Mouse (Mus musculus) myocyte (in vitro differentiated cells): ENCODE results near the gene Tmem238l. TPM values are rescaled to one million over a fixed set of nuclear protein-coding genes. Genes with fewer than 3 reads are reported as not detected.

Experiments used
- H3K27me3 ChIP-seq: one replicate; pipeline ENCODE4 v1.6.1; 2011; ENCODE audit not compliant: control insufficient read depth, insufficient read depth, insufficient read length
- H3K36me3 ChIP-seq: one replicate; pipeline ENCODE4 v1.6.1; 2011; ENCODE audit not compliant: control insufficient read depth, insufficient read depth
- H3K4me2 ChIP-seq: one replicate; pipeline ENCODE4 v1.6.1; 2011; ENCODE audit warnings: low read depth, control low read depth
- H3K4me3 ChIP-seq: one replicate; pipeline ENCODE4 v1.5.1; 2011; ENCODE audit warnings: mild to moderate bottlenecking, control low read depth, moderate library complexity
- H3K79me2 ChIP-seq: one replicate; pipeline ENCODE4 v1.6.1; 2011; ENCODE audit not compliant: control insufficient read depth, insufficient read depth
- H3ac ChIP-seq: one replicate; pipeline ENCODE4 v1.6.1; 2011; ENCODE audit not compliant: control insufficient read depth, insufficient read length
- CEBPB ChIP-seq: IDR thresholded peaks from 2 replicates; pipeline ENCODE4 v1.6.1; 2011; ENCODE audit warnings: mild to moderate bottlenecking, moderate library complexity; ENCODE audit not compliant: poor library complexity, insufficient read depth, severe bottlenecking
- E2F4 ChIP-seq: IDR thresholded peaks from one replicate; pipeline ENCODE4 v1.6.1; 2011; ENCODE audit warnings: mild to moderate bottlenecking, control low read depth, moderate library complexity; ENCODE audit not compliant: insufficient read depth
- MAX ChIP-seq: IDR thresholded peaks from one replicate; pipeline ENCODE4 v1.6.1; 2011; ENCODE audit warnings: low read depth, mild to moderate bottlenecking, control low read depth
- MYOD1 ChIP-seq, 3 experiments: IDR thresholded peaks; one replicate each; pipeline ENCODE4 v1.6.1; 2011; ENCODE audit warnings: control low read depth in 2 of 3, low read depth in 2 of 3, mild to moderate bottlenecking in 2 of 3, moderate library complexity in 1 of 3; ENCODE audit not compliant: insufficient read length in 2 of 3, control insufficient read depth in 1 of 3
- MYOG ChIP-seq, 3 experiments: IDR thresholded peaks; one replicate each; pipeline ENCODE4 v1.6.1; 2011; ENCODE audit warnings: control low read depth in 2 of 3, low read depth in 2 of 3, mild to moderate bottlenecking in 2 of 3; ENCODE audit not compliant: insufficient read length in 2 of 3, control insufficient read depth in 1 of 3, insufficient read depth in 1 of 3
- POLR2A ChIP-seq: IDR thresholded peaks from one replicate; pipeline ENCODE4 v1.6.1; 2011; ENCODE audit warnings: low read depth, mild to moderate bottlenecking, control low read depth, moderate library complexity; ENCODE audit not compliant: insufficient read length
- POLR2AphosphoS2 ChIP-seq: IDR thresholded peaks from one replicate; pipeline ENCODE4 v1.6.1; 2011; ENCODE audit warnings: low read depth, control low read depth; ENCODE audit not compliant: insufficient read length
- REST ChIP-seq: IDR thresholded peaks from one replicate; pipeline ENCODE4 v1.6.1; 2011; ENCODE audit warnings: mild to moderate bottlenecking, control low read depth, moderate library complexity; ENCODE audit not compliant: insufficient read depth, insufficient read length
- SRF ChIP-seq: IDR thresholded peaks from one replicate; pipeline ENCODE4 v1.6.1; 2011; ENCODE audit warnings: low read depth; ENCODE audit not compliant: control insufficient read depth, insufficient read length
- TCF12 ChIP-seq: IDR thresholded peaks from one replicate; pipeline ENCODE4 v1.6.1; 2011; ENCODE audit warnings: mild to moderate bottlenecking, control low read depth; ENCODE audit not compliant: poor library complexity, insufficient read depth, severe bottlenecking
- TCF3 ChIP-seq: IDR thresholded peaks from one replicate; pipeline ENCODE4 v1.6.1; 2011; ENCODE audit warnings: low read depth, control low read depth; ENCODE audit not compliant: insufficient read length
- USF1 ChIP-seq: IDR thresholded peaks from one replicate; pipeline ENCODE4 v1.6.1; 2011; ENCODE audit warnings: low read depth, mild to moderate bottlenecking, control low read depth, moderate library complexity
- polyA plus RNA-seq: library from polyadenylated mRNA; unstranded; fragments of >200 nt; fragmentation: generic; extraction: Trizol; gene quantifications from one replicate; pipeline ENCODE4 v1.2.1, GENCODE M21; 2012; ENCODE audit warnings: missing spikeins

Tmem238l gene
- not detected for polyA plus RNA-seq

DNA sequence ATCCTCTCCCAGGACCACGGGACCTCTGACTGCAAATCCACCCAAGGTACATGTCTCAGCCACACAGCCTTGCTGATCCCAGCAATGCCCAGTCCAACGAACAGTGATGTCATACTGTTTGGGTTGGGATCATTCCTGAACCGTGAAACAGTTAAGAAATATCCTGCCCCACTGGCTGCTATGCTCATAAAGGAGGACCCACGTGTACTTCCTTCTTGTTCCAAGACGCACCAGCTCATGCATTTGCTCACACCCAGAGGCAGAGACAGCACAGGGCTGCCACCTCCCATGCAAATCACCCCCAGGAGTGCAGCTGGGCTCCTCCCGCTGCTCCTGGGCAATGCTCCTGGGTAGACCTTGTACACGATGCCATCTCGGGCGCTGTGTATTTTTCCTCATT is at the start of gene Tmem238l:
Tmem238l (plus strand) TSS at position 336 of the 400 bp plus-strand sequence.
- Histone ChIP-seq H3K36me3 (no peaks in the 10 kb centered on the region), H3K4me3 (no peak within 1 kb of the TSS)

DNA sequence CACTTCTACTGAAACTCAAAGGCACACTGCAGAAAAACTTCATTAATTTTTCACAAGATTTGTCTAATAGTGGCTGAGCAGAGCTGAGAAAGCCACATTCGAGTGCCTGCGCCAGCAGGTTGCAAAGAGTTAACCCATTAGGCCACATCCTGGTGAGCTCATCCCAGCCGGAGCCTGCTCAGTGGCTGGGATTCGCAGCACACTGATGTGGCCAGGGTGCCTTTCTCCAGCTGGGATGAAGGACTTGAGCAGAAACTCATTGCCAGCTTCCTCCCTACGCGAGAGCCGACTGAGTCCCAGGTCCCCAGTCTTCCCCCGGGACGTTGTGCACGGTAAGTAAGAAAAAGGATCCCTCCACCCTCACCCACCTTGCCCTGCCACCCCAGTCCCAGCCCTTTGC is 44.6 kb upstream of the Tmem238l start, which contains the start of gene Pirt:
Pirt (plus strand) TSS at position 171 of the 400 bp plus-strand sequence.
- Histone ChIP-seq H3K4me2 (no peak within 1 kb of the TSS), H3ac (no peak within 1 kb of the TSS)
- TF ChIP-seq MAX (no peak), USF1 (no peak), POLR2A (no peak), MYOD1 (IDR thresholded peaks at IDR 0.05; ENCODE audit: control insufficient read depth in 1 of 3, insufficient read length in 2 of 3, low read depth in 2 of 3) (no peak), TCF12 (no peak), CEBPB (no peak)

More for the DNA sequence above, at the start of gene Tmem238l:
- Histone ChIP-seq H3ac (no peak within 1 kb of the TSS), H3K4me2 (no peak within 1 kb of the TSS), H3K27me3 (no peaks in the 10 kb centered on the region), H3K79me2 (no peaks in the 10 kb centered on the region)
- no peak for TF ChIP-seq USF1
- no peak for TF ChIP-seq REST
- TF ChIP-seq POLR2A = no peak
- no peak for TF ChIP-seq CEBPB
- TF ChIP-seq TCF12 = no peak
- no peak for TF ChIP-seq POLR2AphosphoS2
- TF ChIP-seq SRF = no peak
- no peak for TF ChIP-seq MAX
- TF ChIP-seq MYOG (IDR thresholded peaks at IDR 0.05; ENCODE audit: control insufficient read depth in 1 of 3, insufficient read depth in 1 of 3, insufficient read length in 2 of 3, low read depth in 2 of 3) = no peak
- TF ChIP-seq MYOD1 (IDR thresholded peaks at IDR 0.05; ENCODE audit: control insufficient read depth in 1 of 3, insufficient read length in 2 of 3, low read depth in 2 of 3) = no peak
- TF ChIP-seq E2F4 = no peak
- TF ChIP-seq TCF3 = no peak

DNA sequence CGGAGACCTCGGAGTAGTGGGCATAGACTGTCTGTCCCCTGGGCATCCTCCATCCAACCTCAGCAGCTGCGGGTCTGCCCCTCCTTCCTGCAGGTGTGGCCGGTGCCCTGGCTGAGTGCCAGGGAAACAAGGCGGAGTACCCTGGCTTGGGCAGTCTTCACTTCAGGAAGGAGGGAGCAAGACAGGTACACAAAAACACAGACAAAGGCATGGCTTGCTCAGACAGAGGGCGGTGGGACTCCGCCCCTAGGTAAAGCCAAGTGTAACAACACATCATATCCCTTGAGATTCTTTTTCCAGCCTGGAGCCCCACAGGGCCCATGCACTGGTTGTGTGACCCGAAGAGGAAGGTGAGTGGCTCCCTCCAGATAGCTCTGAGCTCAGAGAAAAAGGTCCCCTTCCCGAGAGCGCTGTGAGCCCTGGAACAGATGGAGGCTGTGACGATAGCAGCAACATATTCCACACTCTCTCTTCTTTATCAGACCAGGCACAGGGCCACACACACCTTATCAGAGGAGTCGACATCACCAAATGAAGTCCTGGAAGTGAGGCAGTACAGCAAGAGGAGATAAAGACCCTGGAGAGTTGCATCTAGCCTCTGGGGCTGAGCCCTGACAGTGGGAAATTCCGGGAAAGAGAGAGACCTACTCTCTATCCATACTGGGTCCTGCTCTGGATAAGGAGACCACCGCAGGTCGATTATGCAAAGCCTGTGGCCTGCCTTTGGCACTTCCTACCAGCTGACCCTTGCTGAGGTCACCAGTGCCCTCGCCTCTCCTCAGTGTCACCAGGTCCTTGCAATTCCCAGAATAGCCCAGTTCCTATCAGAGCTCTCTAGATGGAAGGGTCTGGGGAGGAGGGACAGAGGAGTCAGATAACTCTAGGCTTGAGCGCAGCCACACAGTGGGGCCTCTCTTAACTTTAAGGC is 43.6 kb upstream of the Tmem238l start:
- Histone ChIP-seq H3K79me2 (no peaks in the 10 kb centered on the region), H3K4me3 (no peak overlapping the region), H3K27me3 (peaks cover 4% of the 10 kb centered on the region), H3ac (no peak overlapping the region), H3K36me3 (no peaks in the 10 kb centered on the region), H3K4me2 (no peak overlapping the region)
- TF ChIP-seq TCF3 (no peak), POLR2A (no peak), MAX (no peak), SRF (no peak)

More for the DNA sequence above, 44.6 kb upstream of the Tmem238l start, which contains the start of gene Pirt:
- H3K27me3 ChIP-seq = peaks cover 4% of the 10 kb centered on the region
- H3K79me2 ChIP-seq = no peaks in the 10 kb centered on the region
- H3K4me3 ChIP-seq = no peak within 1 kb of the TSS
- no peaks in the 10 kb centered on the region for H3K36me3 ChIP-seq

DNA sequence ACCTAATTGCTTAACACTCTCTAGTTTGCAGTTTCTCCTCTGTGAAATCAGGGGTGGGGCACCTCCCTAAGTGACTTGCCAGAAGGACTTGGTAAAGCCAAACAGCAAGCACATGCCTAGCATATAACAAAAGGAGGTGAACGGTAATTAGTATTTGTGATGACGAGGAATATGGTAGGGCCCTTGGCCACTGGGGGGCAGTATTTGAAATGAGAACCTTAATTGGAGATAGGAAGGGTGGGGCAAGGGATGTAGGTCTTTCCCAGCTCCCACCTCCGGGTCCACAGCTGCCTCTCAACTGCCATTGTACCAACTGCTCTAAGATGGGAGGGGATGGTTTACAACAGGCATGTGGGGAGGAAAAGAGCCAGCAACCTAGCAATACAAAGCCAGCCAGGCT is 42.2 kb upstream of the Tmem238l start:
- no peaks in the 10 kb centered on the region for H3K79me2 ChIP-seq
- peaks cover 4% of the 10 kb centered on the region for H3K27me3 ChIP-seq
- H3K4me2 ChIP-seq = no peak overlapping the region
- no peaks in the 10 kb centered on the region for H3K36me3 ChIP-seq
- TF ChIP-seq POLR2AphosphoS2 (no peak), CEBPB (no peak)
- H3K4me3 ChIP-seq = no peak overlapping the region
- H3ac ChIP-seq = no peak overlapping the region

DNA sequence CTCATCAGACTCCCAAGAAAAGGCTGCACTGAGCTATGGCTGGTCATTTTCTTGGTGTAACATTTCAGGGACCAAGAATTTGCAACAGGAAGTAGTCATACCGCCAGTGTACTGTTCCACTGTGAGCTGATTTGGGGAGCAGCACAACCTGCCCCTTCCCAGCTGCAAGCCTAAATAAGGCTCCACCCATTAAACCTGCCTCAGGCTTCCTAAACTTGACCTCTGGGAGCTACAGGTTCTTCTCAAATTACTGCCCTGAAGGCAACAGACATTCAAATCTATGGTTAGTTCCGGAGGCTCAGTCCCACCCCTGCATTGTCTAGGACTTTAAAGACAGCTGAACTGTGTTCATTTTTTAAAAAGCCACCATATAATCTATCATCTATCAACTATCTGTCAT is 36.4 kb upstream of the Tmem238l start:
- H3K4me3 ChIP-seq = no peak overlapping the region
- no peak overlapping the region for H3K4me2 ChIP-seq
- H3K36me3 ChIP-seq = no peaks in the 10 kb centered on the region
- H3ac ChIP-seq = no peak overlapping the region
- H3K27me3 ChIP-seq = peaks cover 5% of the 10 kb centered on the region
- H3K79me2 ChIP-seq = no peaks in the 10 kb centered on the region
- TF ChIP-seq MAX = no peak
- no peak for TF ChIP-seq POLR2AphosphoS2
- TF ChIP-seq USF1 = no peak
- no peak for TF ChIP-seq MYOD1 (IDR thresholded peaks at IDR 0.05; ENCODE audit: control insufficient read depth in 1 of 3, insufficient read length in 2 of 3, low read depth in 2 of 3)
- TF ChIP-seq E2F4 = no peak
- TF ChIP-seq REST = no peak
- no peak for TF ChIP-seq TCF12
- no peak for TF ChIP-seq SRF
- TF ChIP-seq TCF3 = no peak
- TF ChIP-seq CEBPB = no peak
- TF ChIP-seq POLR2A = no peak
- TF ChIP-seq MYOG (IDR thresholded peaks at IDR 0.05; ENCODE audit: control insufficient read depth in 1 of 3, insufficient read depth in 1 of 3, insufficient read length in 2 of 3, low read depth in 2 of 3) = no peak
